Mouse (Mus musculus): Measurements from ENCODE around the gene Trp53tg5. TPM values are rescaled to one million over a fixed set of nuclear protein-coding genes. Genes with fewer than 3 reads are reported as not detected.
A peak's percentile ranks its signal among the peaks of the same experiment; 100 is the strongest.

Gene Trp53tg5
- polyA plus RNA-seq, 1 experiment from 2014 or later, result not detected

- Histone ChIP-seq H3K4me3 (replicated peaks; ENCODE audit: low read depth, low read length) (no peak overlapping the region), H3K4me1 (ENCODE audit: control insufficient read depth, insufficient read depth, low read length) (peaks cover 13% of the 10 kb centered on the region), H3K27ac (replicated peaks; ENCODE audit: low read depth, low read length) (no peak overlapping the region), H3K36me3 (ENCODE audit: control insufficient read depth, insufficient read depth, low read length) (no peaks in the 10 kb centered on the region), H3K4me2 (ENCODE audit: low read length) (peak overlapping the region; percentile 96; the same call in 1 of the 2 replicates), H3K9me3 (ENCODE audit: control insufficient read depth, low read length) (no peaks in the 10 kb centered on the region), H3K9ac (replicated peaks; ENCODE audit: low read length) (no peak overlapping the region), H3K27me3 (ENCODE audit: control insufficient read depth, insufficient read depth, low read length) (peaks cover 15% of the 10 kb centered on the region)
- DNase-seq, result no peak
- WGBS, result 32% methylated on average over 7 of the region's 7 CpGs
- no peak for ATAC-seq (ENCODE audit: low FRiP score, low TSS enrichment)
Measured at GRCm38 (mm10) chr2:164441731-164442130, 31.8 kb downstream of the Trp53tg5 start.

GRCm38 (mm10) chr2:164441155-164441554 lies 32.4 kb downstream of the Trp53tg5 start:
- no peak overlapping the region for H3K4me2 ChIP-seq (ENCODE audit: low read length)
- H3K36me3 ChIP-seq (ENCODE audit: control insufficient read depth, insufficient read depth, low read length), result no peaks in the 10 kb centered on the region
- H3K9ac ChIP-seq (replicated peaks; ENCODE audit: low read length), result no peak overlapping the region
- H3K9me3 ChIP-seq (ENCODE audit: control insufficient read depth, low read length), result no peaks in the 10 kb centered on the region
- WGBS, result 46% methylated on average over 8 of the region's 8 CpGs
- ATAC-seq (ENCODE audit: low FRiP score, low TSS enrichment) (no peak), DNase-seq (no peak)
- H3K4me3 ChIP-seq (replicated peaks; ENCODE audit: low read depth, low read length), result no peak overlapping the region
- peaks cover 15% of the 10 kb centered on the region for H3K27me3 ChIP-seq (ENCODE audit: control insufficient read depth, insufficient read depth, low read length)
- H3K4me1 ChIP-seq (ENCODE audit: control insufficient read depth, insufficient read depth, low read length), result peaks cover 13% of the 10 kb centered on the region
- H3K27ac ChIP-seq (replicated peaks; ENCODE audit: low read depth, low read length), result no peak overlapping the region

- H3K9me3 ChIP-seq (ENCODE audit: control insufficient read depth, low read length), result no peaks in the 10 kb centered on the region
- H3K9ac ChIP-seq (replicated peaks; ENCODE audit: low read length), result no peak overlapping the region
- H3K4me1 ChIP-seq (ENCODE audit: control insufficient read depth, insufficient read depth, low read length), result peaks cover 13% of the 10 kb centered on the region
- H3K27me3 ChIP-seq (ENCODE audit: control insufficient read depth, insufficient read depth, low read length), result peaks cover 15% of the 10 kb centered on the region
- H3K4me2 ChIP-seq (ENCODE audit: low read length), result no peak overlapping the region
- DNase-seq (no peak), ATAC-seq (ENCODE audit: low FRiP score, low TSS enrichment) (no peak)
- no peaks in the 10 kb centered on the region for H3K36me3 ChIP-seq (ENCODE audit: control insufficient read depth, insufficient read depth, low read length)
- 88% methylated on average over 5 of the region's 5 CpGs for WGBS
- no peak overlapping the region for H3K27ac ChIP-seq (replicated peaks; ENCODE audit: low read depth, low read length)
- no peak overlapping the region for H3K4me3 ChIP-seq (replicated peaks; ENCODE audit: low read depth, low read length)
Measured at GRCm38 (mm10) chr2:164440314-164440713, 33.2 kb downstream of the Trp53tg5 start.

GRCm38 (mm10) chr2:164439001-164439421 lies 34.5 kb downstream of the Trp53tg5 start:
- WGBS, result 75% methylated on average over 3 of the region's 3 CpGs
- no peak overlapping the region for H3K27ac ChIP-seq (replicated peaks; ENCODE audit: low read depth, low read length)
- no peaks in the 10 kb centered on the region for H3K9me3 ChIP-seq (ENCODE audit: control insufficient read depth, low read length)
- H3K4me2 ChIP-seq (ENCODE audit: low read length), result no peak overlapping the region
- no peak overlapping the region for H3K9ac ChIP-seq (replicated peaks; ENCODE audit: low read length)
- no peak for ATAC-seq (ENCODE audit: low FRiP score, low TSS enrichment)
- peaks cover 15% of the 10 kb centered on the region for H3K27me3 ChIP-seq (ENCODE audit: control insufficient read depth, insufficient read depth, low read length)
- peaks cover 13% of the 10 kb centered on the region for H3K4me1 ChIP-seq (ENCODE audit: control insufficient read depth, insufficient read depth, low read length)
- no peaks in the 10 kb centered on the region for H3K36me3 ChIP-seq (ENCODE audit: control insufficient read depth, insufficient read depth, low read length)
- H3K4me3 ChIP-seq (replicated peaks; ENCODE audit: low read depth, low read length), result no peak overlapping the region
- DNase-seq, result no peak

GRCm38 (mm10) chr2:164438257-164438656 lies 35.3 kb downstream of the Trp53tg5 start:
- Histone ChIP-seq H3K27ac (replicated peaks; ENCODE audit: low read depth, low read length) (no peak overlapping the region), H3K4me3 (replicated peaks; ENCODE audit: low read depth, low read length) (no peak overlapping the region), H3K9me3 (ENCODE audit: control insufficient read depth, low read length) (no peaks in the 10 kb centered on the region), H3K27me3 (ENCODE audit: control insufficient read depth, insufficient read depth, low read length) (peaks cover 15% of the 10 kb centered on the region), H3K4me2 (ENCODE audit: low read length) (no peak overlapping the region), H3K4me1 (ENCODE audit: control insufficient read depth, insufficient read depth, low read length) (peaks cover 9% of the 10 kb centered on the region), H3K9ac (replicated peaks; ENCODE audit: low read length) (no peak overlapping the region), H3K36me3 (ENCODE audit: control insufficient read depth, insufficient read depth, low read length) (no peaks in the 10 kb centered on the region)
- ATAC-seq (ENCODE audit: low FRiP score, low TSS enrichment) (no peak), DNase-seq (no peak)
- 76% methylated on average over 8 of the region's 8 CpGs for whole genome bisulfite sequencing

GRCm38 (mm10) chr2:164437710-164438109 lies 35.8 kb downstream of the Trp53tg5 start:
- Histone ChIP-seq H3K4me2 (ENCODE audit: low read length) (no peak overlapping the region), H3K4me1 (ENCODE audit: control insufficient read depth, insufficient read depth, low read length) (peaks cover 3% of the 10 kb centered on the region), H3K27me3 (ENCODE audit: control insufficient read depth, insufficient read depth, low read length) (peaks cover 13% of the 10 kb centered on the region), H3K9ac (replicated peaks; ENCODE audit: low read length) (no peak overlapping the region), H3K4me3 (replicated peaks; ENCODE audit: low read depth, low read length) (no peak overlapping the region), H3K27ac (replicated peaks; ENCODE audit: low read depth, low read length) (no peak overlapping the region), H3K9me3 (ENCODE audit: control insufficient read depth, low read length) (no peaks in the 10 kb centered on the region), H3K36me3 (ENCODE audit: control insufficient read depth, insufficient read depth, low read length) (no peaks in the 10 kb centered on the region)
- ATAC-seq (ENCODE audit: low FRiP score, low TSS enrichment) (no peak), DNase-seq (no peak)
- 81% methylated on average over 6 of the region's 6 CpGs for WGBS

GRCm38 (mm10) chr2:164436961-164437360 lies 36.6 kb downstream of the Trp53tg5 start:
- Histone ChIP-seq H3K4me2 (ENCODE audit: low read length) (no peak overlapping the region), H3K36me3 (ENCODE audit: control insufficient read depth, insufficient read depth, low read length) (no peaks in the 10 kb centered on the region), H3K9ac (replicated peaks; ENCODE audit: low read length) (no peak overlapping the region), H3K27ac (replicated peaks; ENCODE audit: low read depth, low read length) (no peak overlapping the region), H3K4me3 (replicated peaks; ENCODE audit: low read depth, low read length) (no peak overlapping the region), H3K4me1 (ENCODE audit: control insufficient read depth, insufficient read depth, low read length) (no peaks in the 10 kb centered on the region), H3K9me3 (ENCODE audit: control insufficient read depth, low read length) (no peaks in the 10 kb centered on the region), H3K27me3 (ENCODE audit: control insufficient read depth, insufficient read depth, low read length) (peaks cover 8% of the 10 kb centered on the region)
- ATAC-seq (ENCODE audit: low FRiP score, low TSS enrichment) (no peak), DNase-seq (no peak)
- WGBS, result 56% methylated on average over 3 of the region's 3 CpGs

- no peak for DNase-seq
- Histone ChIP-seq H3K36me3 (ENCODE audit: control insufficient read depth, insufficient read depth, low read length) (no peaks in the 10 kb centered on the region), H3K27me3 (ENCODE audit: control insufficient read depth, insufficient read depth, low read length) (peaks cover 6% of the 10 kb centered on the region), H3K9me3 (ENCODE audit: control insufficient read depth, low read length) (no peaks in the 10 kb centered on the region), H3K27ac (replicated peaks; ENCODE audit: low read depth, low read length) (no peak overlapping the region), H3K4me1 (ENCODE audit: control insufficient read depth, insufficient read depth, low read length) (no peaks in the 10 kb centered on the region), H3K4me2 (ENCODE audit: low read length) (no peak overlapping the region), H3K4me3 (replicated peaks; ENCODE audit: low read depth, low read length) (no peak overlapping the region), H3K9ac (replicated peaks; ENCODE audit: low read length) (no peak overlapping the region)
- 22% methylated on average over 8 of the region's 8 CpGs for WGBS
- no peak for ATAC-seq (ENCODE audit: low FRiP score, low TSS enrichment)
Measured at GRCm38 (mm10) chr2:164436215-164436913, 37.2 kb downstream of the Trp53tg5 start.

All from midbrain, embryonic 14.5 days (tissue).